Mouse (Mus musculus): ENCODE results near the gene Dennd1b.

GRCm38 (mm10) chr1:139025882-139026645 lies 62.8 kb downstream of the Dennd1b start:
- TF ChIP-seq HCFC1 (IDR thresholded peaks at IDR 0.05; ENCODE audit: borderline replicate concordance, insufficient read depth, low read length): no peak
- TF ChIP-seq ZC3H11A (IDR thresholded peaks at IDR 0.05; ENCODE audit: borderline replicate concordance, low read depth, low read length): no peak
- no peak for TF ChIP-seq MAFK (IDR thresholded peaks at IDR 0.05; ENCODE audit: insufficient read depth, low read depth, low read length)
- no peak for TF ChIP-seq ZNF384 (IDR thresholded peaks at IDR 0.05; ENCODE audit: low read depth, low read length)

All from ES-E14 (cell line).